Mouse (Mus musculus) mouse embryonic stem cell (cell line): ENCODE results near the gene R3hdm4.

Experiments used
- in situ Hi-C, 2 experiments: fragments of 300-500 bp; cut with MboI; formaldehyde crosslinking; loops; 1 replicate in 1 of 2; 3 replicates in 1 of 2; pipeline ENCODE4 v1.14.3; 2019 to 2020; ENCODE audit warnings: low sequenced_read_pairs in 2 of 2, low pct_unique_long_range_greater_than_20kb in 1 of 2, mixed read lengths in 1 of 2; ENCODE audit not compliant: unreplicated experiment in 1 of 2

Gene R3hdm4

DNA sequence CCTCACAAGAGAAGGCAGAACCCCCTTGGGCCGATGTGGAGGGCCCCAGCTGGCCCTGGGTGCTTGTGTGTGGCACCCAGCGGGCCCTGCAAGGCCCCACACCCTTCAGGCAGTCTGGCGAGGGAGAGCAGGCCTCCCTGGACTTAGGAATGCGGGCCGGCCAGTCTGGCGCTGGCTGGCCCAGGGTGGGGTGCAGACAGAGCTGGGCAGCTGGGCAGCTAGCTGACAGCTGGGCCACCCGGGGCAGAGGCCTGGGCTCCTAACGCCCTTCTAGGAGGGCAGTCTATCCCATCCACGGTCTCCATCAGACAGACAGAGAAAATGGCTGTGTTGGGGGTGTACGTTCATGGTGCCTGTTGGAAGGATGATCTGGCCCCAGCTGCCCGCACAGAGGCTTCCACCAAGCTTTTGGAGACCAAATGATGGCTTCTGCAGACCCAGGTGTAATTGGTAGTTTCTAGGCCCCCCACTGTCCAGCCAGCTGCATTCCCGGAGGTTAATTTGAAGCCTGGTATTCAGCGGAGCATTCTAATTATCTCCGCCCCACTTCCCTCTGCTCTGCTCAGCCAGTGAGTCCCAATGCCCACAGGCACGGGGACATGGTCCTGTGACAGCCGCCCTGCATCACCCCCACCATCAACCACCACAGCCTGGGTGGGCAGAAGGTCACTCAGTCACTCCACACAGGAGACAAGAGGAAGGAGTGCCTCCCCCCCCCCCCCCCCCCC is 24.7 kb upstream of the R3hdm4 start:
- in situ Hi-C loops: no loop called here

DNA sequence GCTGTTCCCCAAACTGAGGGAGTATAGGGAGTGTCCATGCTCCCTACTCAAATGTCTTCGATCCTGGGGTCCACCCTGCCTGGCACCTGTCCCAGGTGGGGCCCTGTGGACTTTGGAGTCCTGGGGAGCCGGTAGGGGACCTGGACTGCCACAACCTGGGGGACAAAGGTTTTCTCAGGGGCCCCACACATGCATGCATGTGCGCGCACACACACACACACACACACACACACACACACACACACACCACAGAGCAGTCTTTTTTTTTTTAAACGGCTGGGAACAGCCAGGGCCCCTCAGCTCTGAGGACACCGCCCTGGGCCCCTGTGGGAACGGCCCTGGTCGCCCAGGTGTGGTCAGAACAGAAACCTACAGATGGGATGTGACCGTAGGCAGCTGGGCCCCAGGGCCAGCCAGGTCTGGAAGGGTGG is 22.5 kb upstream of the R3hdm4 start:
- in situ Hi-C loops: no loop called here

DNA sequence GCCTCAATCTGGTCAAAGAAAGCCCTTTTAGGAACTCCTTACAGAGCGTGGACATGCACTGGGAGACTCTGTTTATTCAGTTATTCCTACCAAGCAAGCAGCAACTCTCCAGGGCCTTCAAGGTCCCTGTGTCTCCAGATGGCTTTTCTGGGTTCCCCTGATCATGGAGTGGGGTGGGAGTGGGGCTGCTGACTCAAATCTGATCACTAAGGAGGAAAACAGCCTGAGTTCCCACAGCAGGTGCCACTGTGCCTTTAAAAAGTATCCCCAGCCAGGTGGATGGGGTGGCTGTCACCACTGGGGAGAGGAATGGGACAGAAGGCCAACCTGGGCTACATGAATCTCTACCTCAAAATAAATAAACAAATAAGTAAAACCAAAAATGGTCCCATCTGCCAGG is 22.0 kb upstream of the R3hdm4 start:
- in situ Hi-C loops: no loop called here

DNA sequence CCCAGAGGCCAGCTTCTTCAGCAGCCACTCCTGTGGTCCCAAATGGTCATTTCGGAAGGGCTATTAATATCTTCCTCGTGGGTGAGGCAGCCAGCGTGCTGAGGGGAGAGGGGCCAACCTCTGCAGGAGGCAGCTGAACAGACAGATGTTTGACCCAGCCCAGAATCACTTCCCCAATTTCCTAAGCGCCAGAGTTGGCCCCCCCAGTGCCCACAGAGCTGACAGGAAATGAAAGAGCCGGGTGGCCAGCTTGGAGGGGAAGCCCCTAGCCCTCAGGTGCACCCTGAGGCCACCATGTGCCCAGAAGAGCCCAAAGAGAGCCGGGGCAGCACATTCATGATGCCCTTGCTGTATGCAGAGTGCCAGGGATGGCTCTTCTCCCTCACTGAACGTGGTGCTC is 19.7 kb upstream of the R3hdm4 start:
- in situ Hi-C loops: no loop called here

DNA sequence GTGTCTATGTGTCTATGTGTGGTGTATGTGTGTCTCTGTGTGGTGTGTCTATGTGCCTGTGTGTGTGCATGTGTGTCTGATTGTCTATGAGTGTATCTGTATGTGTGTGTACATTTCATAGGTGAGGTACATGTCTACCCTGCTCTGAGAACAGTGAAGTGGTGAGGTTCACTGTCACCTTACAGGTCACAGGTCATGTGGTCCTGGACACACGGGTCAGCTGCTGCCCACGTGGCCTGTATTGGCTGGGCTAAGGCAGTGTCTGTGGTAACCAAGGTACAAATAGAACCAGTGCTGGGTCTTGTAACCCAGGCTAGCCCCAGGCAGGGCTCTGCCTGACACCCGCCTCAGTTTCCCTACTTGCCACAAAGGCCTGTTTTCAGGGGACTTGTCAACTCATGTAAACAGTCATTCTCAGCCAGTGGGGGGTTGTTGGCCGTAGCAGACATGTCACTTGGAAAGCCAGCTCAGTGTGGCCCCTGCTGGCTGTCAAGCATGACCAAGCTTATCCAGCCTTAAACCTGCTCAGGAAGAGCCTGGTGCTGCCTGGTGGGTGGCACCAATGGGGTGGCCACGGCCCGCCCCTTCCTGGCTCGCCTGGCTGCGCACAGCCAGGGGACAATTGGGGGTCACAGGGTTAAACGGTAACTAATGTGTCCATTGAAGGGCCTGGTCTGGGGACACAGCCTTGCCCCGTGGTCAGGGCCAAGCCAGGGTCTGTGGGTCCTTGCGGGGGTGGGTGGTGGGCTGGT is 16.9 kb upstream of the R3hdm4 start:
- in situ Hi-C loops: no loop called here

DNA sequence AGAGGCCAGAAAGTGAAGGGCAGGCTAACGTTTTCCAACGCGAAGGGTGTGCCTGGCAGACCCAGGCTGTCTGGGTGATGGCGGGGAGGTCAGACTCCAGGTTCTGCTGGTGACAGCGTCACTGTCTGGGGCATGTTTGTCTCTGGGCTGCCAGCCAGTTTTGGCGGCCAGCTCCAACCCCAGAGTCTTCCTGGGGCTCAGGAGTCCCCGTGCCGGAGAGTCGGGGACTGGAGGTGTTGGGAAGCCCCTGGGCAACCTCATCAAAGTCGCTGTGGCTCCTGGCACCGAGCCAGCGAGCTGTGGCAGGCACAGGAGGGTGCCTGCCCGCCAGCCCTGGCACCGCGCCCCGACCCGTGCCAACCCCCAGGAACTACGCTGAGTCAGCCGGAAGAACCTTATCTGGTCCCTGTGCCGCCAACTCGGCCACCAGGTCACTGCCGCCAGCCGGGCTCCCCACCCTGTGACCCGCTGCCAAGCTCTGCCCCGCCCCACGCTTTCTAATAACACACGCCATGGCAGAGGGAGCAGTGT is 16.0 kb upstream of the R3hdm4 start:
- in situ Hi-C loops: no loop called here

DNA sequence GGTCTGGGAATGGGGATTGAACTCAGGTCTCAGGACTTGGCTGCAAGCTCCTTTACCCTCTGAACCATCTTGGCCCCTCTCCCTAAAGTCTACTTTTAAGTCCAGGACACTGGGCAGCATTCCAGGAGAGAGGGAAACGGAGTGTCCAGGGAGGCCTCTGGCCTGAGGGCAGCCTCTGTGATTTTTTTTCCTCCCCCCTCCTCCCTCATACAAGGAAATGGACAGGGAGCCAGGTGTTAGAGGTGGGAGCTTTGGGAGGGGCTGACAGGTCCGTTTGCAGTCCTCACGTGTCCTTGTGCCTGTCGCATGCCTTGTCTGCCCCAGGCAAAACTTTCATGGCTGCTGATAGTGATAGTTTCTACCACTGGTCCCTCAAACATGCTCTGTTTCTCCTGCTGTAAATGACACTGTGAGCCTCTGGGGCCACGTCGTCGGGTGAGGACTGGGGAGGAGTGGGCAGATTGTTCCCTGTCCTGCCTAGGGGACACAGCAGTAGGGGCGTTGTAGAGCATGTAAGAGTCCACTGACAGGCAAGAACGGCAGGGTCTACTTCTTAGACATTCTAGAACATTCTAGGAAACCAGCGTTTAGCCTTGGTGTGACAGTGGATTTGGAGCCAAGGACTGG is 15.4 kb upstream of the R3hdm4 start:
- in situ Hi-C loops: no loop called here

DNA sequence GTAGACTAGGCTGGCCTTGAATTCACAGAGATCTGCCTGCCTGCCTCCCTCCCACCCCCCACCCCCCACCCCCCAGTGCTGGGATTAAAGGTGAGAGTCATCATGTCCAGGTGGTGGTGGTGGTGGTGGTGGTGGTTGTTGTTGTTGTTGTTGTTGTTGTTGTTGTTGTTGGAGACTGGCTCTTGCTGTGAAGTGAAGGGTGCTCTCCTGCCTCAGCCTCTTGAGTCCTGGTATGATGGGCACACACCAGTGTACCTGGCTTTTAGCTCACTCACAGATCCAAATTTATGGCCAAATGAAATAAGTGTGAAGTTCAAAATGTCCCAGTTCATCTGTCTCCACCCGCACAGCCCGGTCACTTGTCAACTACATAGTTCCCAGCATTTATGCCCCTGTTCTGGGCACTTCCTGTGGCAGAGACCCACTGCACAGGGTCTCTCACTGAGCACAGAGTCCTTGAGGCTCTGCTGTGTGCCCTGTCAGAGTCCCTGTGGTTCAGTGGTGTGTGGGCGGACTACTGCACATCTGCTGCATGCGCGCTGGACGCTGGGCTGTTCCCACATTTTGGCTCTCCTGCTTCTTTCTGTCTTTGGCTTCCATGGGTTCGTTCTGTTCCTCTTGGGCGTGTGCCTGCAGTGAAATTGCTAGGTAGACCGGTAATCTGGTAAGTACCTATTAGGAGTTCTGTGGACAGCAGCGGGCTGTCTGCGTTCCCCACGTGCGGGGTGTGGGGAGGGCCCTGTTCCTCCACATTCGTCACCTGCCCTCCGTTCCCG is 14.0 kb upstream of the R3hdm4 start:
- in situ Hi-C loops: no loop called here

DNA sequence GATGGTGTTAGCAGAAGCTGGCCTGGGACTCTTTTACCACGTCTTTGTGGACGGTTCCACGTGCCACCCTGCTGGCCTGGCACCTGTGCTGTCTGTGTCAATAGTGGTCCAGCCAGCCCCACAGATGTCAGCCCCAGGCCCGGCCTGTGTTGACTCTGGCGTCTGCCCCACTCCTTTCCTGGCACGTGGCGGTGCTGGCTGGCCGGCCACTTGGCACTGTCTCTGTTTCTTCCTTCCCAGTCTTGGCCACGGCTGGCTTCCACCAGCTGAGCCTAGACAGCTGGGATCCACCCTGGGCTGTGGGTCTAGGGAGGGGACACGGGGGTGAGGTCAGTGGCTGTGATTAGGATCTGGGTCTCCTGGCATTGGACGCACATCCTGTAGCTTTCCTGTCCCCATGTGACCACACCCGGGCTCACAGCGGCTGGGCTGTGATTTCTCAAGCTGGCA is 13.3 kb upstream of the R3hdm4 start:
- in situ Hi-C loops: no loop called here

DNA sequence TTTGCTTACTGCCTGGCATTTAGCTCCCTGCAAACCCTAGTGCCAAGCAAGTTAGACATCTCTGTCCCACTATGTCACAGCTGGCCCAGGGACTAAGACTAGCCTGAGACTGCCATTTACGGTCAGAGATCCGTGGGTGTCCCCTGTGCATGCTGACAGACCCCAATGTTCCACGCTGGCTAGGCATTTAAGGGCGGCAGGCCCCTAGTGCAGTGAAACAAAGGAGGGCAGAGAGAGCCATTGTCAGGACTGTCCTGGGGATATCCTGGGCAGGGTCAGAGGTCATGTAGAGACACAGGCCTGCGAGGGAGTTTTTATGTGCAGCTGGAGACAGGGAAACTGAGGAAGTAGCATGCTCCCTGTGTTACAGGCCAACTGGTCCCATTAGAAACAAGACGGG is 12.9 kb upstream of the R3hdm4 start:
- in situ Hi-C loops: no loop called here

DNA sequence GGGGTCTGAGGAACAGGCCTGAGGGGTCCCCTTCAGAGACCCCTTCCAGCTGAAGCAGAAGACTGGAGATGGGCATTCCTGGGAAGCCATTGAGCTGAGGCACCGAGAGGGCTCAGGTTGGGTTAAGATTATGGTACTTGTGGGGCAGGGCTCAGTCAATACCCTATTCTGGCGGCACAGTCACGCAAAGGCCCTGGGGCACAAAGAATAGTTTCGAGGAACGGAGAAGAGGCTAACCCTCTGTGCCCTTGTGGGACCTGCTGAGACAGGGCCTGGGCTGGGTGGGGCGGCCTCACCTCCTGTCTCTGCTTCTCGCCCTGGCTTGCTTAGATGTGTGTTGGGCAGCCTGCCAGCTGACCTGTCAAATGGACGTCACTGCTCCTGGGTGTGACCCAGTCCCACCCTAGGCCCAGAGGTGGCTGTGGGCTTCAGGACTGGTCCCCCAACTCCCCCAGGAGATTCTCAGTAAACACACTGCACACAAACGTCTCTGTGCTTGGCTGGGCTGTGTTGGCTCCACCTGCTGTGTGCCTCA is 12.2 kb upstream of the R3hdm4 start:
- in situ Hi-C loops: no loop called here

DNA sequence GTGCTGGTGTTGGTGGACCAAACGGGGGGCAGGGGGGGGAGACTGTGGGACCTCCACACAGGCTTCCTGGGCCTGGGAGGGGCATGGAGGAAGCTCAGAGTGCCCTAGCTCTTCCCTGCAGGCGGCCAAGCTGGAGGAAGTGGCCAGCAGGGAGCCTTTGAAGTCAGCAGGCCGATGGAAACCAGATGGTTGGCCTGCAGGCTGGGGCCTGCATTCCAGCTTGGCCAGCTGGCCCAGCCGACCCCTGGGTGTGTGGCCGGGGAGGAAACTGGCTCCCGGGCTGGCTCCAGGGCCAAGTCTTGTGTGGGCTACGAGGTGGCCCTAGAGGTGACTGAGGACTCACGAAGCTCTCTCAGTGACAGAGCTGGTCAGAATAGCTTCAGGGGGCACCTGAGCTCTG is 11.7 kb upstream of the R3hdm4 start:
- in situ Hi-C loops: no loop called here

DNA sequence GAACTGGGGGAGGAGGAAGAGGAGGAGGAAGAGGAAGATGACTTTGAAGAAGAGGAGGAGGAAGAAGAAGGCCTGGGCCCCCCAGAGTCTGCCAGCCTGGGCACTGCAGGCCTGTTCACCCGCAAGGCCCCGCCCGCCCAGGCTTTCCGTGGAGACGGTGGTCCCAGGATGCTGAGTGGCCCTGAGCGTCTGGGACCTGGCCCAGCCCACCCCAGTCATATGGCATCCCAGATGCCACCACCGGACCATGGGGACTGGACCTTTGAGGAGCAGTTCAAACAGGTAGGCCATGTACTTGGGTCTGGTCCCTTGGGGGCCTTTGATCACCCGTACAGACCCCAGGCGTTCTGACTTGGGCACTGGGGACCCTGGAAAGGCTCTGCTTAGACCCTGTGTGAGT is 10.8 kb upstream of the R3hdm4 start:
- in situ Hi-C loops: no loop called here

DNA sequence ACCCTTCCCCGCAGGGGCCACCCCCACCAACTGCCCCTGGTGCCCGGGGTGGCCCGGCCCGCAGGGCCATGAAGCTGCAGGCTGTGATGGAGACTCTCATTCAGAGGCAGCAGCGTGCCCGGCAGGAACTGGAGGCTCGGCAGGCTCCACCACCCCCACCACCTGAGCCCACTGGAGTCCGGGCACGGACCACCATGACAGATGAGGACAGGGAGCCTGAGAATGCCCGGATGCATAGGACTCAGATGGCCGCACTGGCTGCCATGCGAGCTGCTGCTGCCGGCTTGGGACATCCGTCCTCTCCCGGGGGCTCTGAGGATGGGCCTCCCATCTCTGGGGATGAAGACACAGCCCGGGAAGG is 9.8 kb upstream of the R3hdm4 start:
- in situ Hi-C loops: no loop called here

DNA sequence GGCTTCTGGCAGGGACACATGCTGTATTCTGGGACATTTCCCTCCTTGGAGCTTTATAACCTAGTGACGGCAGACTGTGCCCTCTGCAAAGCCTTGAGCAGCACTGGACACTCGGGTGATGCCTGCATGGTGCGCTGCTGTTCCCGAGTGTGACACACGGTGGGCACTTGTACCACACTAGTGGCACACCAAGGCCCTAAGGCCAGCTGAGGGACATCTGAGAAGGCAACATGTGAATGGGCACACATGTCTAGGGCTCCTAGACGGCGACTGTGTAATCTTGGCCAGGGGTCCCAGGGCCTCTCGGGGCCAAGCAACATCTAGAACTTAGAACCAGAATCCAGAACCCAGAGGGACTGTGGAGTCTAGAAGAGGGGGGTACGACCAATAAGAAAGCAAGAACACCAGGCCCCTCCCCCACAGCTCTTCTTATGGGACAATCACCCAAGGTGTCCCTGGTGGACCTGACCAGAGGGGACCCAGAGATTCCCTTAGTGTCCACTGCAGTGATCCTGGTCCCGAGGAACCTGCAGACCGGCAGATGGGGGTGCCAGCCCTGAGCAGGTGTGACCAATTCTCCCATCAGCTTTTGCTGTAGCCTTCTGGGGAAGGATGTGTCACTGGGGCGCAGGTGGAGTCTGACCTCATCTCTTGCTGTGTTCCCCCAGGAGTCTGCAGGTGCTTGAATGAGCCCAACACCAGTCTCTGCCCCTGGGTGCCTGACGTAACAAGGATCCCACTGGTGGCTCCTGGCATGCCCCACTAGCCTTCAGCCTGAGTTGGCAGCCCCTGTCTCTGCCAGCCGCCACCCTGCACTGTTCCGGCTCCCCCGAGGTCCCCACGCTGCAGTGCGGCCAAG is 9.2 kb upstream of the R3hdm4 start:
- in situ Hi-C loops: loop anchor here (5.0 to 10.0 kb wide), 2 partner anchors 48 to 95 kb away; no protein-coding TSS in a partner anchor

DNA sequence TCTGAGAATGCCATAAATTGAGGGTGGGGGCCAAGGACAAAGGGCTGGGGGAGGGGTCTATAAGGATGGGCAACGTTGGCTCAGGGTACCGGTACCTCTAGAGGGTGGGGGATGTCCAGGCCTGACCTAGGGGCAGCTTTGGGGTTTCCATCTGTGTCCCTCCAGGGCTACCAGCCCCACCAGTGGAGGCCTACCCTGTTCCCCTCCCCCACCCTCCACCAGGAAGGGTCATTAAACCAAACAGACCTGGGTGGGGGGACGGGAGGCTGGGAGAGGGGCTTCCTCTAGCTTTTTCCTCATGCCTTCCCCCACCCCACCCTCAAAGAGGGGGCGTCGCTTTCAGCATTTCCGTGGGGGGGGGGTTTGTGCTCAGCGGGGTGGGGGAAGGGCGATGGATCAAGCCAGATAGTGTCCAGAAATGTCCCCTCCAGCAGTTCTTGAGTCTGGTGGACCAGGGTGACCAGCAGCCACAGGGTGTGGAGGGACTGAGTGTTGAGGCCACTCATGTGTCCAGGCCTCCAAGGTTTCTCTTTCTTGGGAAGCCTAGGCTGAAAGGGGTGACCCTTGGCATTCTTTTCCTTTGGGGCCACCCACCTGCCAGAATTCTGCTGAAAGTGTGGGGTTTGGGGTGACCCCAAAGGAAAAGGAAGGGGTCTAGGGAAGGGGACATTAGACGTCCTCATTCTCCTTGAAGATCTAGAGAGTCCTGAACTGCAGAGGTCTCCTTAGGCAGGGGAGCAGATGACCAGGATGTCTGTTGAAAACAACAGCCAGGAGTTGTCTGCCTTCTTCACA is 8.1 kb upstream of the R3hdm4 start:
- in situ Hi-C loops: loop anchor here (5.0 to 10.0 kb wide), 2 partner anchors 47 to 94 kb away; no protein-coding TSS in a partner anchor
